Mouse (Mus musculus) embryo, embryonic 10.5 days (tissue): ENCODE data around the gene Gm4133.
"Not testable (repeated sequence)": the region's sequence is repeated elsewhere in the genome, so short reads cannot be mapped to it uniquely, and the experiment has no call there.

Experiments
- DNase-seq: peaks from one replicate; pipeline ENCODE4 v3.0.0-alpha.2; 2015; ENCODE audit warnings: low spot score

Gm4133 gene

DNA sequence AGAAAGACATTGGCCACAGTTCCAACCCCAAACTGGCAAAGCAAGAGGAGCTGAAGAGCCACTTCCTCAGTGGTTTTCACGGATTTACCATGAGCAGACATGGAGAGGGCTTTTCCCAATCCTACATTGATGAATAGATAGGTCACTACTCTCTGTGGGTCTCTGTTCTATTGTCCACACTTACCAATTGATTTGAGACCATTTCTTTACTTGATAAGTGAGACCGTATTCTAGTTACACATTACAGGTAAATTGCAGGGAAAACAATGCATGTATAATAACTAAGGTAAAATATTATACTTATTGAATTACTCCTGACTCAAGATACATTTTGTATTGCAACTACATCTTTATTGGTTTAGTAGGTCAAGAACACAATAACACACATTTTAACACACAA, at the start of gene Gm4133:
Gm4133 (minus strand) TSS at position 101 of the 400 bp plus-strand sequence.
- not testable (repeated sequence) for DNase-seq

DNA sequence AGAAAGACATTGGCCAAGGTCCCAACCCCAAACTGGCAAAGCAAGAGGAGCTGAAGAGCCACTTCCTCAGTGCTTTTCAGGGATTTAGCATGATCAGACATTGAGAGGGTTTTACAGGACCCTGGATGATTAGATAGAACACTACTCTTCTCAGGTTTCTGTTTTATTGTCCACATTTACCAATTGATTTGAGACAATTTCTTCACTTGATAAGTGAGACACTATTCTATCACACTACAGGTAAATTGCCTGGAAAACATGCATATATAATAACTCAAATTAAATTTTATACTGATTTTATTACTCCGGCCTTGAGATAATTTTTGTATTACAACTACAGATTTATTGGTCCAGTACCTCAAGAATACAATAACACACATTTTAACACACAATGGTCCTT, 41.4 kb upstream of the Gm4133 start, which contains the start of gene Gm5728:
Gm5728 (minus strand) TSS at position 101 of the 400 bp plus-strand sequence.
- not testable (repeated sequence) for DNase-seq
